Mouse (Mus musculus) forebrain, embryonic 10.5 days (tissue): ENCODE measurements around the gene Cxcl1. TPM values are rescaled to one million over a fixed set of nuclear protein-coding genes. Genes with fewer than 3 reads are reported as not detected.

ENCODE experiments used
- DNase-seq: peaks from one replicate; pipeline ENCODE4 v3.0.0-alpha.2; 2017; ENCODE audit warnings: low spot score; ENCODE audit errors: extremely low spot score
- H3K27ac ChIP-seq: fragments of 300-500 bp; sonication (generic); 2 replicates; pipeline ENCODE4 v1.5.1; 2016; ENCODE audit warnings: mild to moderate bottlenecking
- H3K27me3 ChIP-seq: fragments of 300-500 bp; sonication (generic); 2 replicates; pipeline ENCODE4 v1.6.1; 2016; ENCODE audit warnings: mild to moderate bottlenecking; ENCODE audit not compliant: poor library complexity, severe bottlenecking
- H3K36me3 ChIP-seq: fragments of 300-500 bp; sonication (generic); replicated peaks from 2 replicates; pipeline ENCODE4 v1.6.1; 2016; ENCODE audit warnings: mild to moderate bottlenecking, moderate library complexity
- H3K4me1 ChIP-seq: fragments of 300-500 bp; sonication (generic); 2 replicates; pipeline ENCODE4 v1.6.1; 2016
- H3K4me3 ChIP-seq: fragments of 300-500 bp; sonication (generic); 2 replicates; pipeline ENCODE4 v1.5.1; 2016; ENCODE audit warnings: mild to moderate bottlenecking, moderate library complexity
- H3K9me3 ChIP-seq: fragments of 300-500 bp; sonication (generic); 2 replicates; pipeline ENCODE4 v1.6.1; 2016; ENCODE audit warnings: mild to moderate bottlenecking, moderate library complexity
- WGBS: fragments of 180-500 bp; shearing (Covaris S2); methylation state at CpG from one replicate; pipeline ENCODE4 v1.1.7; 2016; 5-methylcytosine and 5-hydroxymethylcytosine counted together
- polyA plus RNA-seq: library from polyadenylated mRNA; unstranded; fragments of >200 nt; fragmentation: Nextera tagmentation; extraction: Ambion mirVana; gene quantifications from 2 replicates; pipeline ENCODE4 v1.2.1, GENCODE M21; 2016

The Cxcl1 gene
- polyA plus RNA-seq, 1 experiment from 2014 or later: not detected

DNA sequence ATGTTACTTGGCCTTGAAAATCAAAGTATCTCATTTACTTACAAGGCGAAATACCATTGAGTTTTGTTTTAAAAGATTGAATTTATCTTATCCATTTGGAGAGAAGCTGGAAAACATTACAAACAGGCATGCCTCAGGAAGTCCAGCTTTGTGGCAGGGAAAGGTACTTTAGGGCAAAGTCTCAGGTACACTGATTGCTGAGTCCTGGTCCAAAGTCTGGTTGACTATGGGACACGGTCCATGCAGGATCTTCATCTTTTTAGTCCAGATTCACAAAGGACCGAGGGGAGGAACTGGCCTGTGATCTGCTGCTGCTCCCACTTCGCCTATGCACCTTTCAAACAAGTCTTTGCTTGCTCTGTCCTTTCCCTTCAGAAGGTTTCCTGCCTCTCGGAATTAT is 8.3 kb downstream of the Cxcl1 start:
- no peak for DNase-seq
- H3K4me3 ChIP-seq: no peak overlapping the region
- no peak overlapping the region for H3K27ac ChIP-seq
- peaks cover 16% of the 10 kb centered on the region for H3K4me1 ChIP-seq
- peaks cover 10% of the 10 kb centered on the region for H3K27me3 ChIP-seq
- no peaks in the 10 kb centered on the region for H3K9me3 ChIP-seq
- WGBS: 86% methylated on average over 5 of the region's 5 CpGs
- no peaks in the 10 kb centered on the region for H3K36me3 ChIP-seq

DNA sequence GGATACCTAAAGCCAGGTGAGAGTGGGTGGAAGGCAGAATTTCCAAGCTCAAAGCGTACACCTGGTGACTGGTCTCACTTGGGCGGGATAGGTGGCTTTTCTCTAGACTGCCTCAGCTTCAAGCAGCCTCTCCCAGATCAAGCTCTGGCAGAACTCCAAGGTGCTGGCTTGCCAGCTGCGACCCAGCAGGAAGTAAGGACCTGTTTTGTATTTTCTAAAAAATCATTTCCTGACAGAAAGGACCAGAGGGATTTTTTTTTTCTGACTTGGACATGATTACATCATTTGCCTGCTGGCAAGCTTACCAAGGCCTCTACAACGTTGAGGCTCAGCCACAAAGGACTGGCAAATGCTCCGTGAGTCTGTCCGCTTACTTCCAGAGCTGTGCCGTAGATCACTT is 9.1 kb downstream of the Cxcl1 start:
- Histone ChIP-seq H3K4me3 (no peak overlapping the region), H3K4me1 (peaks cover 16% of the 10 kb centered on the region), H3K27ac (no peak overlapping the region), H3K27me3 (peaks cover 18% of the 10 kb centered on the region), H3K36me3 (no peaks in the 10 kb centered on the region), H3K9me3 (no peaks in the 10 kb centered on the region)
- no peak for DNase-seq
- 80% methylated on average over 7 of the region's 7 CpGs for WGBS

DNA sequence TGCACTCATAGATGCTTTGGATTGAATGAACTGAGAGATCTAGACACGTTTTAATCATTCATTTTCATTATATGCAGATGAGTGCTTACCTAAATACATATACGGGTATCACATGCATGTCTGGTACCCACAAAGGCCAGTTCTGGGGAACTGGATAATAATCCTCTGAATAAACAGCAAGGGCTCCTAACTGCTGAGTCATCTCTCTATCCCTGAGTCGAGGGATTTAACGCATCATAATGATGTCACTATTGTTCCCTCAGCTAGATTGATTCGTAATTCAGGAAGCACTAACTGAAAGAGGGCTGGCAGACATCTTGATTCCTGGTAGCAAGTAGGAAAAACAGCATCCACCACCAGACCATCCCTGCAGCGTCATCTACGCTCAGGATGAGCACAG is 9.6 kb downstream of the Cxcl1 start:
- no peak overlapping the region for H3K27ac ChIP-seq
- no peak overlapping the region for H3K4me3 ChIP-seq
- no peaks in the 10 kb centered on the region for H3K9me3 ChIP-seq
- H3K27me3 ChIP-seq: peaks cover 18% of the 10 kb centered on the region
- no peak for DNase-seq
- WGBS: 82% methylated on average over 7 of the region's 7 CpGs
- peaks cover 16% of the 10 kb centered on the region for H3K4me1 ChIP-seq
- no peaks in the 10 kb centered on the region for H3K36me3 ChIP-seq

DNA sequence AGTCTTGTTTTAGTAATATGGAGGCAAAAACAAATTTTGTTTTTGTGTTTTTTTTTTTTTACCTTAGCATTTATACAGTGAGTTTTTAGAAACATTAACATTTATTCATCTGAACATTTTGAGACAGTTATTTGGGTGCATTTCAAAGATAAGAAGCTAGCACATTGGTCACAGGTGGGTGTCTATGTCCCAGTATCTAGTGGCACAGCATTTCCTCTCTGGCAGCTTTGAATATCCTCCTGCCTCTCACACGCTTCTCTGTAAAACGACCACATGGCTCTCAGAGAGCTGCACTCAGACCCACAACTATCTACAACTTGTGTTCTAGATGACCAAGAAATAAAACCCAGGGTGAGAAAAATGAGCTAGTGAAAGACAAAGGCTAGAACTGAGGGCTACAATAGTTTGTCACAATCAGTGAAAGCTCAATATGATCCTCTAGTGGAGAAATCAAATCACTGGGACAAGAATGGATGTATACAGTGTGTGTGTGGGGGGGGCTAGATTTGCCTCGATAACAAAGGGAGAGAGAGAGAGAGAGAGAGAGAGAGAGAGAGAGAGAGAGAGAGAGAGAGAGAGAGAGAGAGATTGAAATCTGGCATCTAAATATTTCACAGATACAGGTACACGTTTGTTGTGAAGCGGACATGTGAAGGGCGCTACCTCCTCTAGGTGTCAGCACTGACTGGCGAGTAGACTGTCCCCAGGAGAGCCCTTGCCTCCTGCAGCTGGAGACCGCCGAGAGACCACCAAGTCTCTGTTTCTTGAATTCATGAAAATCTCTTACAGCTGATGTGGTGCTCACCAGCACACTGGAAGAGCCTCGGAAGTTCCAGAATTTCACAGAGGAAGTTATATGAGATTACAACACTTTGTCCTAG is 11.6 kb downstream of the Cxcl1 start:
- 15% methylated on average over 10 of the region's 10 CpGs for WGBS

DNA sequence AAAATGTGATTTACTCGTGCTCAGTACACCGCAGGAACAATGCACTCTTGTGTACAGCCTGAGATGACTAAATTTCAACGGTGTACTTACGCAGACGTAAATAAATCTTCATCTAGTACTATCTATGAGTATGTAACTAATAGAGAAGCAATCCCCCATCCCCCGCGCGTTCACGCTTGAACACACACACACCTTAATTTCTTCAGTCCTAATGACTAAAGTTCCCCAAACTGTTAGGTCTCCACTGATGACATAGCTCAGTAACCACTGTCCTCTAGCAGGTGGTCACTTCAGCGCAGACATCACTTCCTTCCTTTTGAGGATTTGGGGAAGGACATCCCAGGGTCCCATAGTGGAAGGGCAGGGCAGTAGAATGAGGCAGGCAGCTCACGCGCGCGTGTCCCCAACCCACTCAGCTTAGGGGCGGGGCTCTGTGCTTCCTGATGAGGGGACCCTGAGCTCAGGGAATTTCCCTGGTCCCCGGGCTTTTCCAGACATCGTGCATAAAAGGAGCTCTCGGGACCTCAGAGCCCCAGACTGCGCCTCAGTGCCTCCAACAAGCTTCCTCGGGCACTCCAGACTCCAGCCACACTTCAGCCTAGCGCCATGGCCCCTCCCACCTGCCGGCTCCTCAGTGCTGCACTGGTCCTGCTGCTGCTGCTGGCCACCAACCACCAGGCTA is 12.4 kb downstream of the Cxcl1 start, which contains the start of gene Cxcl2:
Cxcl2 (plus strand) TSS at position 533 of the 682 bp plus-strand sequence.
- peak; percentile 24 for DNase-seq
- 8% methylated on average over 22 of the region's 22 CpGs for whole genome bisulfite sequencing
- no peaks in the 10 kb centered on the region for H3K36me3 ChIP-seq

More for the DNA sequence above, 11.6 kb downstream of the Cxcl1 start:
- Histone ChIP-seq H3K9me3 (no peaks in the 10 kb centered on the region), H3K27ac (no peak overlapping the region), H3K4me1 (peaks cover 16% of the 10 kb centered on the region), H3K4me3 (peak overlapping the region; percentile 51), H3K36me3 (no peaks in the 10 kb centered on the region), H3K27me3 (peaks cover 18% of the 10 kb centered on the region)
- peak; percentile 22 for DNase-seq

DNA sequence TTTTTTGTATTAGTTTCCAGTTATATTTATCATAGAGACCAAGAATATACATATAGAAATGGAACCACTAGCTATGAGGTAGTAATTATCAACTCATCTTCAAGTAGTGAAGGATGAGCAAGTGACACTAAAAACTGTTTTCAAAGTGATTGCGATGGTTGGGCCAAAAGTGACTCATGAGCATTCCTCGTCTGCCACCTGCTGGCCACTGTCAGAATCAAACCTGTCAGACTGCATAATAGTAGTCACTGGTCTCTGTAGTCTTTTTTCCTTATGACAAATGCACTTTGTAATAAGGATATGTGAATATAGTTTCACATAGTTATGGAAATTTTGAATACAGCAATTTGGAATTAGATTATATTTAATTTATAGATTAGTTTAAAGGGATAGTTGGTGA is 17.9 kb downstream of the Cxcl1 start:
- peak; percentile 64 for DNase-seq
- no peak overlapping the region for H3K4me3 ChIP-seq
- H3K27me3 ChIP-seq: peaks cover 11% of the 10 kb centered on the region
- whole genome bisulfite sequencing: 4% methylated on average over 2 of the region's 2 CpGs
- no peaks in the 10 kb centered on the region for H3K9me3 ChIP-seq
- H3K27ac ChIP-seq: no peak overlapping the region
- peaks cover under 1% of the 10 kb centered on the region; the same call in 1 of the 2 replicates for H3K4me1 ChIP-seq
- no peaks in the 10 kb centered on the region for H3K36me3 ChIP-seq

More for the DNA sequence above, 12.4 kb downstream of the Cxcl1 start, which contains the start of gene Cxcl2:
- H3K9me3 ChIP-seq: no peaks in the 10 kb centered on the region
- peaks cover 18% of the 10 kb centered on the region for H3K27me3 ChIP-seq
- H3K4me1 ChIP-seq: peaks cover 16% of the 10 kb centered on the region
- peak within 1 kb of the TSS; percentile 51 for H3K4me3 ChIP-seq
- no peak within 1 kb of the TSS for H3K27ac ChIP-seq

DNA sequence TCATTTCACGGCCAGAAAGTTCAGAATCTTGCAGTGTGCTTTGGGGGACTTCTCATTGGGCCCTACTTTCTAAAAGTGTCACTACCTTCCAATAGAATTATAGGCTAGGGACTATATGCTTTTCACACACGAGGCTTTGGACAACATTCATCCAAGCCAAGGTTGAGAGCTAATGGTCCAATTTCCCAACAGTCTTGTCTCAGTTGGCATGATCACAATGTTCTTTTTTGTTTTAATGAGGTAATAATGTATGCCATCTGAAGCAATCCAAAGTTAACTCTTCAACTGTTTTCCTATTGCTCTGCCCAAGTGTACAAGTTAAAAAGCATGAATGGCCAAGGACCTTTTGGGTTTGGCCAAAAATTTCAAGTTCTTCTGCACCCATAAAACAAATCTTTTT is 28.5 kb downstream of the Cxcl1 start:
- no peaks in the 10 kb centered on the region for H3K9me3 ChIP-seq
- 82% methylated on average over 2 of the region's 2 CpGs for whole genome bisulfite sequencing
- DNase-seq: no peak

DNA sequence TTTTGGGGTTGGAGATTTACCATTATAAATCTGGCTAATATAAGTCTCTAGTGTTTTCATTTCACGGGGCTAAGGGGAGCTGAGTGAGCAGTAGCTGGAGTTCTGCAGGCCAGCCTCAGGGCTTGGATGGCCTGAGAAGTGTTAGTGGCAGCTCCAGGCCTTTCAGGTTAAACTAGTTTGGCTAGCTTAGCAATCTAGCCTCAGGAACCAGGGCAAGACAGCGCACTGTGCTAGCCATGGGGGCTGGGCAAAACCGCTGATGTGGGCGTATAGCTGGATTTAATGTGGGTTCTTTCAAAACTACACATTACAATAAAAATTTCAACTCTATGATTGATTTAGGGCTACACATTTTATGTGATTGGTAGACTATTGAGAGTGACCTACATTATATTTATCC is 31.9 kb downstream of the Cxcl1 start:
- DNase-seq: no peak
- Histone ChIP-seq H3K4me1 (no peaks in the 10 kb centered on the region), H3K36me3 (no peaks in the 10 kb centered on the region), H3K4me3 (no peak overlapping the region), H3K9me3 (no peaks in the 10 kb centered on the region), H3K27ac (no peak overlapping the region), H3K27me3 (no peaks in the 10 kb centered on the region)
- 87% methylated on average over 4 of the region's 4 CpGs for WGBS

More for the DNA sequence above, 28.5 kb downstream of the Cxcl1 start:
- H3K27ac ChIP-seq: no peak overlapping the region
- H3K36me3 ChIP-seq: no peaks in the 10 kb centered on the region
- no peaks in the 10 kb centered on the region for H3K4me1 ChIP-seq
- H3K4me3 ChIP-seq: no peak overlapping the region
- H3K27me3 ChIP-seq: no peaks in the 10 kb centered on the region

DNA sequence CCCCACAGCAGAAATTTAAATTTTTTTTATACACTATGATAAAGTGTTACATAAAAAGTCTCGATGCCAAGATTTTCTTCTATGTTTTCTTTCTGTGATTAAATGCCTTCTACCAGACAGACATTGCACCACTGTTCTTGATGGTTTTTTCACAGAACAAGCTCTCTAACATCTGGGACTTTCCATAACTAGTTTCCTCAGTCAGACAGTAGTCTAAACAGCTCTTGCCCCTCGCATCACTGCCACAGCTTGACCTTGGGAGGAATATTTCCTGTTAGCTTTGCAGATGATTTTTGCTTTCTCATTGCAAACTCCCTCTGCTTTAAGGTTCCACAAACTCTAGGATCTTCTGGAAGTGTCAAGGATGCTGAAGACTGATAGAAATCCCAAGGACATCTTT is 39.5 kb downstream of the Cxcl1 start:
- Histone ChIP-seq H3K4me1 (peaks cover 16% of the 10 kb centered on the region), H3K4me3 (peak overlapping the region; percentile 80), H3K36me3 (peaks cover 24% of the 10 kb centered on the region), H3K9me3 (no peaks in the 10 kb centered on the region), H3K27ac (peak overlapping the region; percentile 99), H3K27me3 (no peaks in the 10 kb centered on the region)
- DNase-seq: no peak
- 61% methylated on average over 2 of the region's 2 CpGs for WGBS

DNA sequence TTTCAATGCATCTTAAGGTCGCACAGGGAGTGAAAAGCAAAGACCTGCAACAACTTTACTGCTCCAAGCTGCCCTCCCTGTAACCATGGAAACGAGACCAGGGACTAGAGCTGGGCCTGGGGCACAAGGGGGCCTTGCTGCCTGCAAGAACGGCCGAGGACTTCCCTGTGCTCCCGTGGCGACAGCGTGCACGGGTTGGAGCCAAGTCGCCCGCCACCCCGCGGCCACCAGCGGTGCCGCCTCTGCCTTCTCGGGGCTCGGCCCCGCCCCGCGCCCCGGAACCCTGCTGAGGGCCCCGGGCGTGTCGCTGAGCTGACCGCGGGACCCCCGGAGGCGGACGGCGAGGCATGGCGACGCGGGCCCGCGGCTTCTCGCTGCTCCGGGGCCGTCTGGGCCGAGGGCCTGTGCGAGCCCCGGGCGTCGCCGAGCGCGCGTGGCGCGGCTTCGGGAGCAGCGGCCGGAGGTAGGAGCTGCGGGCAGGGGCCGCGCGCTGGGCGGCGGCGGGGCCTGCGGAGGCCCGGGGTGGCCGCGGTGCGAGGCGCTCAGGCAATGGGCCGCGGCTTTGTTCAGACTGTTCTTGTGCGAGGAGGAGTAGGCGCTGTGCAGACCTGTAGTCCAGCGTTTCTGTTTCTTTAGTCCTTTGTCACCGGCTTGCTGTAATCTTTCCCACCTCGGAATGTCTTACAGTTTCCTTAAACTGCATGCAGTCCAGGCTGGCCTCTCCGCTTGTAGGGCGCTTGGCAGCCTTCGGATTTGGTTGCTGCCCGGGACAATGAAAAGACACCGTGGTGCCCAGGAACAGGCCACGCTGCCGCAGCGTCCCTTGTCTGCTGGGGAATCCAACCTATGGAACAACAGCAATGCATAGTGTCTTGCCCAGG is 40.2 kb downstream of the Cxcl1 start, which contains the start of gene Mthfd2l:
Mthfd2l (plus strand) TSS at position 147 of the 881 bp plus-strand sequence.
- Histone ChIP-seq H3K36me3 (peaks cover 31% of the 10 kb centered on the region), H3K27me3 (no peaks in the 10 kb centered on the region), H3K27ac (peak within 1 kb of the TSS; percentile 99), H3K4me1 (peaks cover 16% of the 10 kb centered on the region), H3K9me3 (no peaks in the 10 kb centered on the region), H3K4me3 (peak within 1 kb of the TSS; percentile 80)
- DNase-seq: peak; percentile 86
- under 1% methylated on average over 77 of the region's 79 CpGs for WGBS

DNA sequence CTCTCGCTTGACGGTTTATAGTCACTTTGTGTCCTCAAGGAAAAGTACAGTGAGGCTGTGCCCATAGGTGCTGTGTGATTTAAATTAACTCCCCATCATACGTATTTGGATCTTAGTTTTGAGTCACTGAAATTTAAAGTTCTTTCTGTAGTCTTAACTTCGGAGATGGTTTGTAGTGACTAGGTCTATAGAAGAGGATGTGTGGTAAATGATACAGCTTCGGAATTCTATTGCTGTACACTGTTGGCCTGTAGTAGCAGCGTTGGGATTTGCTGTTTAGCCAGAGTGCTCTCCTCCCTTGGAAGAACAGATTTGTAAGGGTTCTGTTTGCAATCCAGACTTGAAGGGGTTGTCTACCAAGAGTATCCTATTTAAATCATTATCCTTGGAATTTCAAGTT is 40.9 kb downstream of the Cxcl1 start:
- WGBS: 6% methylated on average over 6 of the region's 6 CpGs
- no peak for DNase-seq

DNA sequence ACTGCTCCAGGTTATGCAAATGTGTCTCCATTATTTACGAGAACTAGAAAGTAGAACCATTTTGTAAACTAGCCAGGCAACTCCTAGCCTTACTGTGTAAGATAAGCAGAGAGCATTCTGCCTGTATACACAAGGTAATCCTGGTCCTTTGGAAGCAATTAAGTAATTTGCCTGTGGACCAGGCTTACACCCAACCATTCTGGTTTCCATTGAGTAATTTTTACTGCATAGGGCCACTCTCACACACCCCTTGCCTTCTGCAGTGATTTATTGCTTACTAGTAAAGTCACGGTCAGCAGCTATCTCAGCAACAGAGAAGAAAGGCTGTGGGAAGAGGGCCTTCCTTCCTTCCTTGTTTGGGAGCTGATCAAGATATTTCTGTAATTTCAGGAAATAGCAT is 45.7 kb downstream of the Cxcl1 start:
- DNase-seq: no peak
- 88% methylated on average over 2 of the region's 2 CpGs for WGBS
- Histone ChIP-seq H3K4me3 (no peak overlapping the region), H3K36me3 (peaks cover 39% of the 10 kb centered on the region), H3K27me3 (no peaks in the 10 kb centered on the region), H3K4me1 (peaks cover 7% of the 10 kb centered on the region), H3K9me3 (no peaks in the 10 kb centered on the region), H3K27ac (no peak overlapping the region)

More for the DNA sequence above, 40.9 kb downstream of the Cxcl1 start:
- Histone ChIP-seq H3K4me3 (peak overlapping the region; percentile 80), H3K4me1 (peaks cover 16% of the 10 kb centered on the region), H3K27me3 (no peaks in the 10 kb centered on the region), H3K9me3 (no peaks in the 10 kb centered on the region), H3K27ac (peak overlapping the region; percentile 99), H3K36me3 (peaks cover 33% of the 10 kb centered on the region)
